16 mouse cellular contexts compared by ENCODE assay signal in the genomic region with DNA sequence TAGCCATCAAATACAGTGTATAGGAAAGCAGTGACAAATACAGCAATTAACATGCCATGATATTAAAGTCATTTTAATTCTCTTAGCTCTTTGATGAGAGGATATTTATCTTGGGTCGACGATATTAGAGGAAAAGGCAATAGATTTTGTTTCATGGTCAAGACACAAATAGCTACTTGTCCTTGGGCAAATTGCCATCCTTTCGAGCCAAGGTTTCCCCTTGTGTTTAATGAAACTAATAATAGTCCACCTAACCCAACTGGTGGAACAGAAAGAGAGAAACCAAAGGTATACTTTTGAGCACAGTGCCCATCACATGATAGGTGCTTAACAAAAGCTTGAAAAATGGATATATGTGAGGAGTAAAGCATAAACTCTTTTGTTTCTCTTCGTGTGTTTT.
DNase-seq lines count a peak whose midpoint lies in the region; ATAC-seq and TF ChIP-seq lines count a peak whose summit lies in the region.
"Had no signal": no experiment of that assay in that cellular context is flagged by ENCODE, and none has a peak within 500 bp of the region (broad histone marks: within the 10 kb centered on the region; RNA-seq: fewer than 3 reads in every experiment).

No protein-coding gene starts in this region.

- no peak overlapping the region for H3K4me3 ChIP-seq in lung, embryonic 14.5 days (ENCODE audit: low read depth, low read length)
- H3K4me3 ChIP-seq: embryonic facial prominence, embryonic 12.5 days; forebrain, embryonic 15.5 days; hindbrain, embryonic 10.5 days; intestine, embryonic 15.5 days had no signal

- 63% methylated on average over 4 of the region's 4 CpGs for WGBS in lung, embryonic 14.5 days

- no peak overlapping the region for H3K4me2 ChIP-seq in lung, embryonic 14.5 days
- H3K4me2 ChIP-seq: embryonic facial prominence, embryonic 12.5 days; forebrain, embryonic 15.5 days; hindbrain, embryonic 14.5 days; intestine, embryonic 15.5 days had no signal

- peak; percentile 11 to 21 for DNase-seq in cerebellum, postnatal 10 days
- no peak for DNase-seq in cerebellum, postnatal 36 days
- peak; percentile 35 for DNase-seq in lung, embryonic 14.5 days
- DNase-seq in lung, postnatal 4 days: no peak
- DNase-seq in adrenal gland, adult 2 months: peak; percentile 70
- DNase-seq in adrenal gland, postnatal 25 days: peak; percentile 35
- DNase-seq in Muller cell, postnatal 12 days (ENCODE audit: inconsistent ontology term): no peak
- no peak for DNase-seq in thymus, postnatal 25 days
- DNase-seq: cerebellum, adult 2 months; gastrocnemius, postnatal 25 days; kidney, adult 18-20 months had no signal

- no peak for TF ChIP-seq CTCF in lung, embryonic 14.5 days (IDR thresholded peaks at IDR 0.05; ENCODE audit: low read depth)

- no peaks in the 10 kb centered on the region for H3K36me3 ChIP-seq in lung, embryonic 14.5 days (ENCODE audit: insufficient read depth)
- H3K36me3 ChIP-seq: embryonic facial prominence, embryonic 12.5 days; forebrain, embryonic 15.5 days; hindbrain, embryonic 10.5 days; intestine, embryonic 15.5 days had no signal

- ATAC-seq in lung, embryonic 14.5 days (ENCODE audit: insufficient read depth): no peak
- ATAC-seq: forebrain, embryonic 15.5 days; intestine, embryonic 15.5 days had no signal

- no peak overlapping the region for H3K27ac ChIP-seq in lung, embryonic 14.5 days (ENCODE audit: low read depth)
- H3K27ac ChIP-seq: embryonic facial prominence, embryonic 12.5 days; forebrain, embryonic 15.5 days; hindbrain, embryonic 10.5 days; hindbrain, embryonic 14.5 days; intestine, embryonic 15.5 days had no signal

- H3K9ac ChIP-seq in lung, embryonic 14.5 days: no peak overlapping the region
- H3K9ac ChIP-seq: embryonic facial prominence, embryonic 12.5 days; forebrain, embryonic 15.5 days; hindbrain, embryonic 14.5 days; intestine, embryonic 15.5 days had no signal

- no peaks in the 10 kb centered on the region for H3K27me3 ChIP-seq in lung, embryonic 14.5 days (ENCODE audit: insufficient read depth, low read length)
- H3K27me3 ChIP-seq: embryonic facial prominence, embryonic 12.5 days; forebrain, embryonic 15.5 days; intestine, embryonic 15.5 days had no signal

- H3K4me1 ChIP-seq in lung, embryonic 14.5 days (ENCODE audit: insufficient read depth): no peaks in the 10 kb centered on the region
- H3K4me1 ChIP-seq: embryonic facial prominence, embryonic 12.5 days; forebrain, embryonic 15.5 days; hindbrain, embryonic 10.5 days; intestine, embryonic 15.5 days had no signal

- H3K9me3 ChIP-seq in lung, embryonic 14.5 days (ENCODE audit: low read depth, low read length): no peaks in the 10 kb centered on the region
- H3K9me3 ChIP-seq: embryonic facial prominence, embryonic 12.5 days; forebrain, embryonic 15.5 days; hindbrain, embryonic 10.5 days; intestine, embryonic 15.5 days had no signal

Comparison
In these comparisons a context has a peak if more than half of its experiments do, and no peak if none do; other contexts are left out.
1. DNase-seq: peak in cerebellum, postnatal 10 days (2 of 2), lung, embryonic 14.5 days (single experiment), adrenal gland, adult 2 months (single experiment) and adrenal gland, postnatal 25 days (single experiment); none in cerebellum, postnatal 36 days (0 of 2), lung, postnatal 4 days (0 of 2), Muller cell, postnatal 12 days (single experiment) and thymus, postnatal 25 days (single experiment).